Mouse (Mus musculus) induced T-regulatory cell, adult 2 months (primary cell): ENCODE results near the gene Chil5.
"Not testable (repeated sequence)": the region's sequence is repeated elsewhere in the genome, so short reads cannot be mapped to it uniquely, and the experiment has no call there.

Experiments used
- DNase-seq: peaks from one replicate; pipeline ENCODE4 v3.0.0-alpha.2; 2012; ENCODE audit warnings: low read depth

Chil5 gene

DNA sequence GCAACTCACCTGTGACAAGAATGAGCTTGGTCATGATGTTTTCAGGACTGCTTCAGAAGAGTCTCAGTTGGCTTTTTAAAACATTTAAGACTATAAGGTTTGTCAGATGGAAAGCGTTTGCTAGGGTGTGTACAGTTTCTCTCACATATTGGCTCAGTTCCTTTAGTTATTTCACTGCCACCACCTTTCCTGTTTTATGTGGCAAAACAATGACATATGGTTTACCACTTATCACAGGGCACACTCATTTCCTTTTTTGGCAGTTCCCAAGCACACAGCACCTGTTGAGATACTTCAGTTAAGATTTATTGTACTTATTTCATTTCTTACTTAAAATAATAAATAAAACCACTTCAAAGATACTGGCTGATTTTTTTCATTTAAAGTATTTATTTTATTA is at the start of gene Chil5:
Gene Chil5 (minus strand): TSS at position 34 of the 400 bp plus-strand sequence.
- peak; percentile 49 for DNase-seq

DNA sequence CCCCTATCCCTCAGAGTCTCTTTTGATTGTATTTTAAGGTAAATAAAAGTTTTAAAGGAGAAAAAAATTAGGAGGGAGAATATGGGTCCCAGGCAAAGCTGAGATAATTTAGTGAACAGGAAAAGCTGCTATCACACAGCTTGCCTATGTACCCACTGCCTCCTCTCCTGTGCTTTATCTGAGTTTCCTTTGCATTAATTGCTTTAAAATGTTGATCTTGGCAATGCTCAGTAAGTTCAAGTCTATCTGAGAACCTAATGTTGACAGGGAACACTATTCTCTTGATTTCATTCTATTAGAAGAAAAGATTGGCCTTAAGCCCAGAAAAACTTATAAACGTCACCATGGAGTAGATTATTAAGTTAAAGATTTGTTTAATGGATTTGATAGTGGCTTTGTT is 42.2 kb upstream of the Chil5 start:
- DNase-seq: no peak

GRCm38 (mm10) chr3:106070994-106071393 is 38.4 kb upstream of the Chil5 start:
- DNase-seq: no peak

- peak; percentile 71 for DNase-seq
Observed at GRCm38 (mm10) chr3:106067707-106068106, 35.1 kb upstream of the Chil5 start.

DNA sequence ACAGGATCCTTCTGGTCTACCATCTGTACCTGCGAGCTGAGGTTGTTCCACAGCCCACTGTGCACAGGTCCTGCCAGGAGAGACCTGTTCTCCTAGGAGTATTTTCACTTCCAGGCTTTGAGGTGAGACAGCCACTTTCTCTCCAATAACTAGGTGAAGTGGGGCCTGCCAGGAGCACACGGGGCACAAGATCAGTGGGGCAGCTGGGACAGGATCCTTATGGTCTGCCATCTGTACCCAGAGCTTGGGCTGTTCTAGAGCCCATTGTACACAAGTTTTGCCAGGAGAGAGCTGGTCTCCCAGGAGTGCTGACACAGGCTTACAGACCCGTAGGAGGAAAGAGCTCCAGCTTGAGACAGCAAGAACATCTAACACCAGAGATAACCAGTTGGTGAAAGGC is 25.4 kb upstream of the Chil5 start:
- no peak for DNase-seq

GRCm38 (mm10) chr3:106051896-106052295 is 19.3 kb upstream of the Chil5 start:
- no peak for DNase-seq

- DNase-seq: no peak
Observed at GRCm38 (mm10) chr3:106040306-106040705, 7.7 kb upstream of the Chil5 start.

DNA sequence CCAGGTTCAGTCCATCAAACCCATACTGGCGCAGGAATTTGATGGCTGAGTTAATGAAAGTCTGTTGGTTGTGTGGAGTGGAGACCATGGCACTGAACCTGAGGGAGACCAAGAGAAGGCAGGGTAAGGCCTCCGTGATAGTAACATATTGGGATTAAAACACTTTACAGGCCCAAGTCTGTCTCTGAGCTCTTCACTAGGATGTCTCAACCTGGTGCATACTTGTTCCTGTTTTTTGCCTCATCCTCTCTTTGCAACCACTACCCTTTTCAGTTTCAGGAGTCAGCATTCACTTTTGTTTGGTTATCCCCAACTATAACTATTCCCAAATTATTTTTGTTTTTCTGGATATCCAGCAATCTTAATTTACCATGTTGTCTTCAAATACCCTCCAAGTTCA is 8.5 kb downstream of the Chil5 start:
- no peak for DNase-seq

- peak; percentile 27 for DNase-seq
Observed at GRCm38 (mm10) chr3:106021840-106022239, 10.8 kb downstream of the Chil5 start.

GRCm38 (mm10) chr3:106014546-106014945 is 18.1 kb downstream of the Chil5 start, which contains the start of gene Pifo:
Pifo (minus strand) TSS chr3:106014646.
- no peak for DNase-seq

GRCm38 (mm10) chr3:106003360-106003759 is 29.3 kb downstream of the Chil5 start:
- peak; percentile 65 for DNase-seq

GRCm38 (mm10) chr3:106001416-106002370 is 30.9 kb downstream of the Chil5 start:
- peak; percentile 89 for DNase-seq

- DNase-seq: peak; percentile 70
Observed at GRCm38 (mm10) chr3:106000707-106001375, 31.8 kb downstream of the Chil5 start.

- DNase-seq: no peak
Observed at GRCm38 (mm10) chr3:105994730-105995129, 37.9 kb downstream of the Chil5 start.

GRCm38 (mm10) chr3:105991653-105992283 is 40.8 kb downstream of the Chil5 start:
- DNase-seq: peak; percentile 83

GRCm38 (mm10) chr3:105989611-105990010 is 43.0 kb downstream of the Chil5 start:
- not testable (repeated sequence) for DNase-seq

GRCm38 (mm10) chr3:105974174-105974573 is 58.4 kb downstream of the Chil5 start:
- DNase-seq: no peak

DNA sequence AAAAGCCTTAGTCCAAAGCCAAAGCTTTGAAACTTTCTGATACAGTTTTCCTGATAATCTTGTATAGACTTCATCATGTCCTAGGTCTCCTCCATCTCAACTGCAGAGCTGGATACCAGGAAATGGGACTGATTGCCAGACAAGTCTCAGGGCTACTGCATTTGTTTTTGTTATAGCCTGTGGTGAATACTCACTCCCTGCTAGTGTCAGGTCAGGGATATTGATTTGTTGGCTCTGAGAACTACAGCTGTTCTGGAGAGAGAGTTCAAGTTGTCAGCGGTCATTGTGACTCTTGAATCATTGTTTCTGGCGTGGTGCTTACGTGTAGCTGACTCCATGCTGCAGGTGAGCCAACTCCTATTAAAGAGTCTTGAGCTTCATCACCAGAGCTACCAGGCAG is 59.2 kb downstream of the Chil5 start, which contains the start of gene Ovgp1:
Gene Ovgp1 (plus strand): TSS at position 301 of the 400 bp plus-strand sequence.
- no peak for DNase-seq

- DNase-seq: no peak
Observed at GRCm38 (mm10) chr3:105971831-105972446, 60.7 kb downstream of the Chil5 start.
